Mouse (Mus musculus): Measurements from ENCODE around the gene Rcor2. TPM values are rescaled to one million over a fixed set of nuclear protein-coding genes. Genes with fewer than 3 reads are reported as not detected.

Gene Rcor2
- polyA plus RNA-seq, 1 experiment from 2014 or later = 1.3 TPM

DNA sequence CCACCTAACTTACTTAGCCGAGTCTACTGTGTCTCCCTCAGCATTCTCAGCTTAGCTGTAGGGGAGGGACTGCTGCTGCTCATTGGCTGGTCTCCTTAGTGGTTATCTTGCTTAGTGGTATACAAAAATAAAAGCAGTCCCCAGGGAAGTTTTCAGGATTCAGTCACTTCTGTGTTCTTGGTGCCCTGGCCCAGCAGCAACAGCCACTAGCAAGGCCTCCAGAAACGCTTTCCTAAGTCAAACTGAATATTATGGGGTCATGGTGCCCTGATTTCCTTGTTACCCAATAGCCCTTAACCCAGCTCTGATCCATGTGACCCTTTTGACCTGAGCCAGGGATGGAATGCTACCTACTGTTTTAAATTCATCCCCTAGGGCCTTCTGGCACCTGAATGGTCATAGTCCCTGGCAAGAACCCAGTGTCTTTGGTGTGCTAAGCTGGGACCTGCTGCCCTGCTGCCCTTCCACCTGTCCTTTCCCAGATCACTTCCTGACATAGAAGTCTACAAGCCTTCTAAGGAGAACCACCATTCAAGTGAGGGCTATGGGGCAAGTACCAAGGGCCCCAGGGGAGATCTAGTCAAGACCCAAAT, 42.7 kb downstream of the Rcor2 start:
- 50% methylated on average over 2 of the region's 2 CpGs for WGBS
- H3K36me3 ChIP-seq (ENCODE audit: insufficient read depth, low read length) = no peaks in the 10 kb centered on the region
- H3K9me3 ChIP-seq (ENCODE audit: low read length) = no peaks in the 10 kb centered on the region
- no peak overlapping the region for H3K9ac ChIP-seq (replicated peaks; ENCODE audit: low read depth)
- DNase-seq (ENCODE audit: low spot score) (no peak), ATAC-seq (no peak)
- peaks cover 38% of the 10 kb centered on the region for H3K4me1 ChIP-seq (ENCODE audit: insufficient read depth, low read depth, low read length)
- peak overlapping the region; percentile 81 for H3K27ac ChIP-seq (ENCODE audit: low read length)
- H3K4me3 ChIP-seq (ENCODE audit: low read depth, low read length) = no peak overlapping the region
- no peak for TF ChIP-seq CTCF (IDR thresholded peaks at IDR 0.05)
- TF ChIP-seq EP300 (IDR thresholded peaks at IDR 0.05) = no peak
- no peak overlapping the region for H3K4me2 ChIP-seq (replicated peaks; ENCODE audit: low read depth, low read length)
- no peaks in the 10 kb centered on the region for H3K27me3 ChIP-seq (replicated peaks; ENCODE audit: insufficient read depth, low read length)

GRCm38 (mm10) chr19:7310704-7311103, 43.6 kb downstream of the Rcor2 start:
- Histone ChIP-seq H3K4me1 (ENCODE audit: insufficient read depth, low read depth, low read length) (peaks cover 35% of the 10 kb centered on the region), H3K4me3 (ENCODE audit: low read depth, low read length) (no peak overlapping the region), H3K4me2 (replicated peaks; ENCODE audit: low read depth, low read length) (peak overlapping the region; percentile 22; the same call in 1 of the 2 replicates), H3K36me3 (ENCODE audit: insufficient read depth, low read length) (no peaks in the 10 kb centered on the region), H3K27ac (ENCODE audit: low read length) (peak overlapping the region; percentile 81), H3K9ac (replicated peaks; ENCODE audit: low read depth) (no peak overlapping the region), H3K9me3 (ENCODE audit: low read length) (no peaks in the 10 kb centered on the region), H3K27me3 (replicated peaks; ENCODE audit: insufficient read depth, low read length) (no peaks in the 10 kb centered on the region)
- TF ChIP-seq EP300 (IDR thresholded peaks at IDR 0.05) = peak; percentile 20; the same call in 1 of the 2 replicates
- TF ChIP-seq CTCF (IDR thresholded peaks at IDR 0.05) = peak; percentile 42
- 26% methylated on average over 5 of the region's 5 CpGs for WGBS
- DNase-seq (ENCODE audit: low spot score) (peak; percentile 86), ATAC-seq (peak; percentile 72)

GRCm38 (mm10) chr19:7311306-7311705, 44.2 kb downstream of the Rcor2 start:
- peak; percentile 29; the same call in 1 of the 2 replicates for ATAC-seq
- 21% methylated on average over 10 of the region's 10 CpGs for WGBS
- TF ChIP-seq CTCF (IDR thresholded peaks at IDR 0.05) (no peak), EP300 (IDR thresholded peaks at IDR 0.05) (no peak)
- Histone ChIP-seq H3K36me3 (ENCODE audit: insufficient read depth, low read length) (no peaks in the 10 kb centered on the region), H3K4me3 (ENCODE audit: low read depth, low read length) (no peak overlapping the region), H3K27me3 (replicated peaks; ENCODE audit: insufficient read depth, low read length) (no peaks in the 10 kb centered on the region), H3K9ac (replicated peaks; ENCODE audit: low read depth) (no peak overlapping the region), H3K9me3 (ENCODE audit: low read length) (no peaks in the 10 kb centered on the region), H3K4me1 (ENCODE audit: insufficient read depth, low read depth, low read length) (peaks cover 31% of the 10 kb centered on the region; the same call in 1 of the 2 replicates), H3K27ac (ENCODE audit: low read length) (peak overlapping the region; percentile 81), H3K4me2 (replicated peaks; ENCODE audit: low read depth, low read length) (peak overlapping the region; percentile 22; the same call in 1 of the 2 replicates)
- peak; percentile 56 for DNase-seq (ENCODE audit: low spot score)

- no peak for DNase-seq (ENCODE audit: low spot score)
- TF ChIP-seq EP300 (IDR thresholded peaks at IDR 0.05) (no peak), CTCF (IDR thresholded peaks at IDR 0.05) (no peak)
- no peak overlapping the region for H3K4me3 ChIP-seq (ENCODE audit: low read depth, low read length)
- no peak overlapping the region for H3K9ac ChIP-seq (replicated peaks; ENCODE audit: low read depth)
- H3K27ac ChIP-seq (ENCODE audit: low read length) = no peak overlapping the region
- H3K4me2 ChIP-seq (replicated peaks; ENCODE audit: low read depth, low read length) = no peak overlapping the region
- no peaks in the 10 kb centered on the region for H3K27me3 ChIP-seq (replicated peaks; ENCODE audit: insufficient read depth, low read length)
- no peaks in the 10 kb centered on the region for H3K9me3 ChIP-seq (ENCODE audit: low read length)
- H3K4me1 ChIP-seq (ENCODE audit: insufficient read depth, low read depth, low read length) = peaks cover 17% of the 10 kb centered on the region; the same call in 1 of the 2 replicates
- no peaks in the 10 kb centered on the region for H3K36me3 ChIP-seq (ENCODE audit: insufficient read depth, low read length)
- no peak for ATAC-seq
- 84% methylated on average over 2 of the region's 2 CpGs for WGBS
Measured at GRCm38 (mm10) chr19:7313660-7314059, 46.5 kb downstream of the Rcor2 start.

DNA sequence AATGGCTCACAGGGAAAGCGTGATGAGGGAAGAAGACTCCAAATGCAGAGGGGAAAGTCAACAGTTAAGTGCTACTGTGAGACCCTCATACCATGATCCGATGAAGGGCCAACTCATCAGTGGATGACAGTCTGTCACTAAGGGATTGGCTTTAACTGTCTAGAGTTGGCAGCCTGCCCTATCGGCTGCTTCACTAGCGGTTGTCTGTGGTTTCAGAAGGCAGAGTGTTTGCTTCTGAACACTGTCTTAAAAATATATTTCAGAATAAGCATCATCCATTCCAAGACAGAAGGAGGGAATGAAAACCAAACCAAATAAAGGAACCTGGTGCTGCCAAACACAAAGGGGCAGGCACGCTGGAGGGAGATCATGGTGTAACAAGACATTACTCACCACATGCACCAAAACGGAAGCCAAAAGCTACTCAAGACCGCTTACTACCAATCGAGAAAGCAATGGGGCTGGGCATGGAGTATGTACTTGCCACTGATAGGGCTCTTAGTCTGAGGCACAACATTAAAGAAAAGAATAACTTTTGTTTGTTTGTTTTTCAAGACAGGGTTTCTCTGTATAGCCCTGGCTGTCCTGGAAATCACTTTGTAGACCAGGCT, 48.0 kb downstream of the Rcor2 start:
- Histone ChIP-seq H3K4me1 (ENCODE audit: insufficient read depth, low read depth, low read length) (peaks cover 11% of the 10 kb centered on the region; the same call in 1 of the 2 replicates), H3K4me3 (ENCODE audit: low read depth, low read length) (no peak overlapping the region), H3K4me2 (replicated peaks; ENCODE audit: low read depth, low read length) (no peak overlapping the region), H3K9me3 (ENCODE audit: low read length) (no peaks in the 10 kb centered on the region), H3K27ac (ENCODE audit: low read length) (no peak overlapping the region), H3K9ac (replicated peaks; ENCODE audit: low read depth) (no peak overlapping the region), H3K27me3 (replicated peaks; ENCODE audit: insufficient read depth, low read length) (no peaks in the 10 kb centered on the region), H3K36me3 (ENCODE audit: insufficient read depth, low read length) (no peaks in the 10 kb centered on the region)
- TF ChIP-seq CTCF (IDR thresholded peaks at IDR 0.05) = no peak
- no peak for TF ChIP-seq EP300 (IDR thresholded peaks at IDR 0.05)
- DNase-seq (ENCODE audit: low spot score) = no peak
- ATAC-seq = no peak
- 52% methylated on average over 8 of the region's 8 CpGs for WGBS

- Histone ChIP-seq H3K27ac (ENCODE audit: low read length) (no peak overlapping the region), H3K4me2 (replicated peaks; ENCODE audit: low read depth, low read length) (no peak overlapping the region), H3K4me1 (ENCODE audit: insufficient read depth, low read depth, low read length) (peaks cover 14% of the 10 kb centered on the region; the same call in 1 of the 2 replicates), H3K4me3 (ENCODE audit: low read depth, low read length) (no peak overlapping the region), H3K27me3 (replicated peaks; ENCODE audit: insufficient read depth, low read length) (no peaks in the 10 kb centered on the region), H3K9ac (replicated peaks; ENCODE audit: low read depth) (no peak overlapping the region), H3K9me3 (ENCODE audit: low read length) (no peaks in the 10 kb centered on the region), H3K36me3 (ENCODE audit: insufficient read depth, low read length) (no peaks in the 10 kb centered on the region)
- WGBS = 89% methylated on average over 4 of the region's 4 CpGs
- ATAC-seq = no peak
- DNase-seq (ENCODE audit: low spot score) = no peak
- no peak for TF ChIP-seq EP300 (IDR thresholded peaks at IDR 0.05)
- no peak for TF ChIP-seq CTCF (IDR thresholded peaks at IDR 0.05)
Measured at GRCm38 (mm10) chr19:7315587-7315984, 48.5 kb downstream of the Rcor2 start.

Measured in lung, postnatal 0 days (tissue).